Mouse (Mus musculus) spleen, adult 2 months (tissue): Measurements from ENCODE around the gene Wdr91.

Experiments used
- CTCF ChIP-seq: fragments of 200-500 bp; IDR thresholded peaks from 2 replicates; pipeline ENCODE4 v1.5.1; 2011; ENCODE audit warnings: mild to moderate bottlenecking, inconsistent platforms; ENCODE audit not compliant: insufficient read depth, insufficient read length, insufficient replicate concordance; ENCODE audit errors: extremely low read depth
- POLR2A ChIP-seq: fragments of 200-500 bp; IDR thresholded peaks from 2 replicates; pipeline ENCODE4 v1.6.1; 2011; ENCODE audit warnings: low read depth, low read length, inconsistent platforms

DNA sequence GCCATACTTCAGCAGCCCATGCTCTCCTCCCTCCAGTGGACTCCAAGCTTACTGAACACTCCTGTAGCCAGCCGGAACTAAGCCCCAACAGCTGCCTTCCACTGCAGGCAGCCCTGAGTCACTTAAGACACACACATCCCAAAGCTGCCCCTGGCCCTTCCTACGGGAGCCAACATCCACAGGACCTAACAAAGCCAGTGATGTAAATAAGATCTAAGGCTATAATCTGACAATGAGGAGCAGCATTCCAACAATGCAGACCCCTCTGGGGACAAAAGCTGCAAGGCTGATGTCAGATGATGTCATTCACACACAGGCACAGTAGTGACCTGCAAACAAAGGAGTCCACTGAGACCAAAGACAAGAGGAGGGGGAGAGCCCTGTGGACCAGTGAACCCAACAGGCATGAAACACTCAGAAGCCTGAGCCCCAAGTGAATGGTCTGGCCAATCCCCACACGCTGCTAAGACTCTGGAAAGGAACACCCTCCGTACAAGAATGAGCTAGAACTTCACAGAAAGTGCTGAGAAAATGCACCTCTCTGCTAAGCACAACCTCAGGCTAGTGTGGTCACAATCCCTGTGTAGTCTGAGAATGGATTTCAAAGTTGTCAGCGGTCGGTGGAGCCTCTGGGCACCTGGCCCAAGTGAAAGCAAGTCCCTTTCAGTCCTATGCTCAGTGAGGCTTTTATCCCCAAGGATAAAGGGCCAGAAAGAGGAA is 23.4 kb downstream of the Wdr91 start:
- no peak for TF ChIP-seq POLR2A
- TF ChIP-seq CTCF, result no peak
